Mouse (Mus musculus): ENCODE data around the gene Scgb1b3. TPM values are rescaled to one million over a fixed set of nuclear protein-coding genes. Genes with fewer than 3 reads are reported as not detected.

Gene Scgb1b3
- not detected in 2 replicates for total RNA-seq (2015)
- not detected in 2 replicates for total RNA-seq (2017)

DNA sequence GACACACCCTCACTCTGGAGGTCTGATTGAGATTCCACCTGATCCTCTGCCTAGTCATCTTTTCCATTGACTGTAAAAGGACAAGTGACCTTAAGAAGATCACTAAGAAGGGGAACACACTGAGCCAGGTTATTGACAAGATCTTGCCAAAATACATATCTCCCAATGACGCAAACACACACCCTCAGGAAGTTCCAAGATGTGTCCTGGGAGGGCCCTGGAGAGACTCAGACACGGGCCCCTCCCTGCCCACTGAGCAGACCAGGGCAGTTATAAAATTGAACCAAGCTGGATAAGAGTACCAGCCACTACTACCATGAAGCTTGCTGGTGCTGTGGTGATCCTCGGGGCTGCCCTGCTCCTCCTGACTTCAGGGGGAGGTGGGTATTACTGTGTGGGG is at the start of gene Scgb1b3:
Scgb1b3 (plus strand) TSS at position 301 of the 400 bp plus-strand sequence.
- no peak for ATAC-seq (ENCODE audit: poor library complexity, severe bottlenecking)

DNA sequence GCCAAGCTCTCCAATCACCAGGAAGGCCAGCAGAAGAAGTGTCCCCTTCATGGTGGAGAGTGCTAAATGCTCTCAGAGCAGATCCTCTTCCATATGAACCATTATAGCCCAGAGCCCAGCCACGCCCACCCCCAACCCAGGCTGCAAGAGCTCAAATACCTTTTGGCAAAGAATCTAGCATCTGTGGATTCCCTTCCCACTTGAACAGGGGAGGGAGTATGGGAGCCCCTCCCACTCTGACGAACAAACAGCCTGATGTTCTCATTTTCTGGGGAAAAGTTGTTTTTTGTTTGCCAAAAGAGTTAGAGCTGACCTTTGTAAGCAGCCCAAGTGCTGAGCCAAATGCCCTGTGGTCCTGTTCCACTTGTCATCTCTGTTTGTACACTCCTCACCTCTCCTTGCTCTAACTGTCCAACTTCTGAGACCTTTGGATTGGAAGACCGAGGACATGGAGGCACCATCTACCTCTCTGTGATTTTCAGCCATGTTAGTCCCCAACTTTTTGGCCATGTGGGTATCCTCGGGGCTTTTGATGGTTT is 13.3 kb upstream of the Scgb1b3 start, which contains the start of gene Scgb2b3:
Scgb2b3 (minus strand) TSS at position 51 of the 539 bp plus-strand sequence.
- no peak for ATAC-seq (ENCODE audit: poor library complexity, severe bottlenecking)

Other genes with a start within 250 kb of the Scgb1b3 start
- gene Scn1b, start 248.6 kb upstream of the Scgb1b3 start, total RNA-seq (2015): 0.52 TPM in 1 of 2 replicates, not detected in the other
- gene Scn1b, start 248.6 kb upstream of the Scgb1b3 start, total RNA-seq (2017): 0.28 and 0.59 TPM in 2 replicates
- gene Gramd1a, start 219.7 kb upstream of the Scgb1b3 start, total RNA-seq (2015): 74.2 and 76.0 TPM in 2 replicates
- gene Gramd1a, start 219.7 kb upstream of the Scgb1b3 start, total RNA-seq (2017): 34.1 and 35.3 TPM in 2 replicates
- not detected in 2 replicates for gene Scgb2b2, start 85.1 kb upstream of the Scgb1b3 start, total RNA-seq (2015)
- not detected in 2 replicates for gene Scgb2b2, start 85.1 kb upstream of the Scgb1b3 start, total RNA-seq (2017)
- gene Scgb1b2, start 83.8 kb upstream of the Scgb1b3 start, total RNA-seq (2015): not detected in 2 replicates
- gene Scgb1b2, start 83.8 kb upstream of the Scgb1b3 start, total RNA-seq (2017): not detected in 2 replicates
- gene Scgb2b3, start 13.5 kb upstream of the Scgb1b3 start, total RNA-seq (2015): not detected in 2 replicates
- not detected in 2 replicates for gene Scgb2b3, start 13.5 kb upstream of the Scgb1b3 start, total RNA-seq (2017)

All from megakaryocyte, adult 5-6 weeks (primary cell).